Mouse (Mus musculus): ENCODE results near the gene Csnk1e. TPM values are rescaled to one million over a fixed set of nuclear protein-coding genes. Genes with fewer than 3 reads are reported as not detected.

Csnk1e gene
- polyA plus RNA-seq, 1 experiment: 122 TPM

DNA sequence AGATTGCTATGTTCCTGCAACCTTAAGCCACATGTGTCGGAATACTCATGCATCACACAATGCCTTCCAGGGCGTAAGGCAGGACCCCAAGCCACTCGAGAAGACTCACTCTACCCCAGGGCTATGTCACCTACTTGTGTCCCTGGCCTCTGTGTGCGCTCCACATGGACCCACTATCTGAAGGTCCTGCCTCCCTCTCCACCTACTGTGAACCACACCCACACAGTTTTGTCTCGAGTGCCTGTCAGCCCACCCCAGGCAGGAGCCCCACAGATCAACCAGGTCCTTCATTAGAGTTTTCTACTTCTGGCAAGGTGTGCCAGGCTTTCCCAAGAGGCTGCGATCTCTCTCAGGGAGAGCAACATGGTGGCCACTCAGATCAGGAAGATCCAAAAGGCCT lies 60.1 kb downstream of the Csnk1e start:
- Histone ChIP-seq H3K4me1 (ENCODE audit: control insufficient read depth, insufficient read depth, low read length) (peaks cover 30% of the 10 kb centered on the region), H3K27me3 (ENCODE audit: control insufficient read depth, insufficient read depth, low read length) (no peaks in the 10 kb centered on the region), H3K27ac (ENCODE audit: insufficient read depth, low read length) (no peak overlapping the region), H3K4me3 (replicated peaks; ENCODE audit: insufficient read depth, low read depth, low read length) (no peak overlapping the region)
- no peak for TF ChIP-seq CTCF (IDR thresholded peaks at IDR 0.05; ENCODE audit: borderline replicate concordance, insufficient read depth, low read depth, low read length)
- no peak for TF ChIP-seq POLR2A (IDR thresholded peaks at IDR 0.05; ENCODE audit: borderline replicate concordance, insufficient read depth, low read length)
- no peak for DNase-seq
- 76% methylated on average over 6 of the region's 6 CpGs for WGBS

DNA sequence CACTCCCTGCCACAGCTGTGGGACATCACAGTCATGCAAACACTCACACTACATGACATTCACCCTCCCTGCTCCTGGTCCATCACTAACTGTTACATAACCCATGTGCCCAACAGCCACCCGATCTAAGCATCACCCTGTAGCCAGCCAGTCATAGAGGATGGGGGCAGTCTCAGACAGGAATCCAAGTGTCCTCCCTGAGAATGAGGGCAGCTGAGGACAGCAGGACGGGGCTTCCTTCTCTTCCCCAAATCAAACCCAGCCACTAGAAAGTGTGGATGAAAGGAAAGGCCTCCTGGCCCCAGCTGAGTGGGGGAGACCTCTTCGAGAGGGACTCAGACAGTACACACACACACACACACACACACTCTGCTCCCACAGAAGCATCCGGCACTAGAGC lies 60.5 kb downstream of the Csnk1e start:
- 53% methylated on average over 4 of the region's 4 CpGs for WGBS

DNA sequence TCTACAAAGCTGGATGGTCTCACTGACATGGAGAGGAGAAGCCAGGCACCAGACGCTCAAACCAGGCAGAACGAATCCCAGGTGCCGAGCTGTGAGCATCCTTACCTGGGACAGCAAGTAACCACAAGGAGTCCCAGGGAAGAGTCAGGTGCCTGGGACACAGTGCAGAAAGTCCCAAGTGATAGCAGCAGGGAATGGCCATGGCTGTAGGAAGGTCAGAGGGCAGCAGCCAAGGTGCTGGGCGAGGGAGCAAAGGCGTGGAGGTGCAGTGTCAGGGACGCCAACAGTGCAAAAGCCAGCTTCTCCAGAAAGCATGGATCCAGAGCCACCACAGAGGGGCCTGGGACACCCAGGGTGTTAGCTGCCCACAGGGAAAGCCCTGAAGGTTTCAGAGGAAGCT lies 62.3 kb downstream of the Csnk1e start:
- no peak overlapping the region for H3K4me3 ChIP-seq (replicated peaks; ENCODE audit: insufficient read depth, low read depth, low read length)

More for the DNA sequence above, 60.5 kb downstream of the Csnk1e start:
- Histone ChIP-seq H3K27ac (ENCODE audit: insufficient read depth, low read length) (no peak overlapping the region), H3K4me3 (replicated peaks; ENCODE audit: insufficient read depth, low read depth, low read length) (no peak overlapping the region), H3K4me1 (ENCODE audit: control insufficient read depth, insufficient read depth, low read length) (peaks cover 32% of the 10 kb centered on the region), H3K27me3 (ENCODE audit: control insufficient read depth, insufficient read depth, low read length) (no peaks in the 10 kb centered on the region)
- TF ChIP-seq POLR2A (IDR thresholded peaks at IDR 0.05; ENCODE audit: borderline replicate concordance, insufficient read depth, low read length) (no peak), CTCF (IDR thresholded peaks at IDR 0.05; ENCODE audit: borderline replicate concordance, insufficient read depth, low read depth, low read length) (no peak)
- no peak for DNase-seq

GRCm38 (mm10) chr15:79392527-79392926 lies 62.8 kb downstream of the Csnk1e start:
- DNase-seq: no peak
- peaks cover 36% of the 10 kb centered on the region for H3K4me1 ChIP-seq (ENCODE audit: control insufficient read depth, insufficient read depth, low read length)
- H3K27me3 ChIP-seq (ENCODE audit: control insufficient read depth, insufficient read depth, low read length): no peaks in the 10 kb centered on the region
- H3K27ac ChIP-seq (ENCODE audit: insufficient read depth, low read length): no peak overlapping the region
- WGBS: 94% methylated on average over 5 of the region's 5 CpGs
- no peak overlapping the region for H3K4me3 ChIP-seq (replicated peaks; ENCODE audit: insufficient read depth, low read depth, low read length)
- TF ChIP-seq POLR2A (IDR thresholded peaks at IDR 0.05; ENCODE audit: borderline replicate concordance, insufficient read depth, low read length) (no peak), CTCF (IDR thresholded peaks at IDR 0.05; ENCODE audit: borderline replicate concordance, insufficient read depth, low read depth, low read length) (no peak)

More for the DNA sequence above, 62.3 kb downstream of the Csnk1e start:
- TF ChIP-seq POLR2A (IDR thresholded peaks at IDR 0.05; ENCODE audit: borderline replicate concordance, insufficient read depth, low read length) (no peak), CTCF (IDR thresholded peaks at IDR 0.05; ENCODE audit: borderline replicate concordance, insufficient read depth, low read depth, low read length) (no peak)
- Histone ChIP-seq H3K4me1 (ENCODE audit: control insufficient read depth, insufficient read depth, low read length) (peaks cover 35% of the 10 kb centered on the region), H3K27me3 (ENCODE audit: control insufficient read depth, insufficient read depth, low read length) (no peaks in the 10 kb centered on the region), H3K27ac (ENCODE audit: insufficient read depth, low read length) (no peak overlapping the region)
- 90% methylated on average over 6 of the region's 6 CpGs for WGBS
- no peak for DNase-seq

GRCm38 (mm10) chr15:79391447-79392093 lies 63.8 kb downstream of the Csnk1e start:
- DNase-seq: no peak
- H3K4me3 ChIP-seq (replicated peaks; ENCODE audit: insufficient read depth, low read depth, low read length): no peak overlapping the region
- peaks cover 41% of the 10 kb centered on the region for H3K4me1 ChIP-seq (ENCODE audit: control insufficient read depth, insufficient read depth, low read length)
- no peak overlapping the region for H3K27ac ChIP-seq (ENCODE audit: insufficient read depth, low read length)
- 32% methylated on average over 7 of the region's 7 CpGs for WGBS
- H3K27me3 ChIP-seq (ENCODE audit: control insufficient read depth, insufficient read depth, low read length): no peaks in the 10 kb centered on the region
- no peak for TF ChIP-seq POLR2A (IDR thresholded peaks at IDR 0.05; ENCODE audit: borderline replicate concordance, insufficient read depth, low read length)
- TF ChIP-seq CTCF (IDR thresholded peaks at IDR 0.05; ENCODE audit: borderline replicate concordance, insufficient read depth, low read depth, low read length): no peak

DNA sequence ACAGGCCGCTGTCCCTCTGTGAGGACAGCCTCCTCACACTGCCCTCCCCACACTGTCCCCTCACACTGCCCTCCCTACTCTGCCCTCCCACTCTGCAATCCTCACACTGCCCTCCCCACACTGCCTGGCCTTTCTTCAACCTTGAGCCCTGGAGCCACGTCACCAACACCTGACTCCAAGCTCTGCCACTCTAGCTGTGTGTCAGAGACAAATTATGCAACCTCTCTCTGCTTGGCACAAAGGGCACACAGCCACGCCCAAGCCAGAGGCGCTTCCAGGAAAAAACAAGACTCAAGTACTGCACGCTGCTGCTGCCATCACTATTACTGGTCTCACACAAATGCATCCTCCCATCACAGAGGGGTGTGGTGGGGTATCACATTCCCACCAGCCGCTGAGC lies 64.9 kb downstream of the Csnk1e start:
- no peak overlapping the region for H3K27ac ChIP-seq (ENCODE audit: insufficient read depth, low read length)
- no peak overlapping the region for H3K4me3 ChIP-seq (replicated peaks; ENCODE audit: insufficient read depth, low read depth, low read length)
- no peaks in the 10 kb centered on the region for H3K27me3 ChIP-seq (ENCODE audit: control insufficient read depth, insufficient read depth, low read length)
- H3K4me1 ChIP-seq (ENCODE audit: control insufficient read depth, insufficient read depth, low read length): peaks cover 41% of the 10 kb centered on the region
- no peak for DNase-seq
- 62% methylated on average over 6 of the region's 6 CpGs for WGBS
- no peak for TF ChIP-seq CTCF (IDR thresholded peaks at IDR 0.05; ENCODE audit: borderline replicate concordance, insufficient read depth, low read depth, low read length)
- TF ChIP-seq POLR2A (IDR thresholded peaks at IDR 0.05; ENCODE audit: borderline replicate concordance, insufficient read depth, low read length): no peak

DNA sequence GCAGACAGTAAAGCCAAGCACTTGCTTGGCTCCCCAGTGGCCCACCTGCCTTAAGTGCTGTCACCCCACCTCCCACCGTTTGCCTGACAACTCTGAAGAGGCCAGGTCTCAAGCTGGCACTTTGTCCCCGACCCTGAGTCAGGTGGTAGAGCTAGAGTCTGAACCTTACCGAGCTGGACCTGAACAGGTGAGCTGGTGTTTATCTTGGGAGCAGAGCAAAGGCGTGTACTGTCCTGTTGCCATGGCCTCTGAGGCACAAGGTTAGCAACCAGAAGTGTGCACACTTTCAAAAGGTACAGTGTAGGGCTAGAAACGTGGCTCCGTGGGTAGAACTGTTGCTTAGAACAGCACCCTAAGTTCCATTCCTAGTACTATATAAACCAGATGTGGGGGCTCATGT lies 67.2 kb downstream of the Csnk1e start:
- H3K27me3 ChIP-seq (ENCODE audit: control insufficient read depth, insufficient read depth, low read length): no peaks in the 10 kb centered on the region
- TF ChIP-seq POLR2A (IDR thresholded peaks at IDR 0.05; ENCODE audit: borderline replicate concordance, insufficient read depth, low read length) (no peak), CTCF (IDR thresholded peaks at IDR 0.05; ENCODE audit: borderline replicate concordance, insufficient read depth, low read depth, low read length) (no peak)
- peaks cover 22% of the 10 kb centered on the region for H3K4me1 ChIP-seq (ENCODE audit: control insufficient read depth, insufficient read depth, low read length)
- H3K4me3 ChIP-seq (replicated peaks; ENCODE audit: insufficient read depth, low read depth, low read length): no peak overlapping the region
- 70% methylated on average over 6 of the region's 6 CpGs for WGBS
- no peak overlapping the region for H3K27ac ChIP-seq (ENCODE audit: insufficient read depth, low read length)
- DNase-seq: no peak

- peaks cover 22% of the 10 kb centered on the region for H3K4me1 ChIP-seq (ENCODE audit: control insufficient read depth, insufficient read depth, low read length)
- no peak overlapping the region for H3K4me3 ChIP-seq (replicated peaks; ENCODE audit: insufficient read depth, low read depth, low read length)
- no peaks in the 10 kb centered on the region for H3K27me3 ChIP-seq (ENCODE audit: control insufficient read depth, insufficient read depth, low read length)
- DNase-seq: no peak
- WGBS: 72% methylated on average over 7 of the region's 7 CpGs
- H3K27ac ChIP-seq (ENCODE audit: insufficient read depth, low read length): no peak overlapping the region
- no peak for TF ChIP-seq CTCF (IDR thresholded peaks at IDR 0.05; ENCODE audit: borderline replicate concordance, insufficient read depth, low read depth, low read length)
- TF ChIP-seq POLR2A (IDR thresholded peaks at IDR 0.05; ENCODE audit: borderline replicate concordance, insufficient read depth, low read length): no peak
Observed at GRCm38 (mm10) chr15:79387611-79388010, 67.8 kb downstream of the Csnk1e start.

Data from cerebellum, adult 2 months (tissue).